Mouse (Mus musculus): ENCODE results near the gene Bola2. TPM values are rescaled to one million over a fixed set of nuclear protein-coding genes. Genes with fewer than 3 reads are reported as not detected.

The Bola2 gene
- polyA plus RNA-seq, 1 experiment from 2014 or later: 208 TPM

GRCm38 (mm10) chr7:126702861-126703756, 7.9 kb downstream of the Bola2 start:
- no peak for DNase-seq (ENCODE audit: low spot score)
- H3K9me3 ChIP-seq: no peaks in the 10 kb centered on the region
- H3K4me1 ChIP-seq (replicated peaks): peaks cover 62% of the 10 kb centered on the region
- peak overlapping the region; percentile 78 for H3K4me3 ChIP-seq
- H3K36me3 ChIP-seq: peaks cover 23% of the 10 kb centered on the region
- WGBS: 87% methylated on average over 12 of the region's 12 CpGs
- H3K27ac ChIP-seq: peak overlapping the region; percentile 90; the same call in 1 of the 2 replicates
- peaks cover 52% of the 10 kb centered on the region for H3K27me3 ChIP-seq (ENCODE audit: insufficient read depth, poor library complexity, severe bottlenecking)

- peaks cover 62% of the 10 kb centered on the region for H3K4me1 ChIP-seq (replicated peaks)
Observed at GRCm38 (mm10) chr7:126703757-126704077, 8.5 kb downstream of the Bola2 start.

GRCm38 (mm10) chr7:126704121-126704980, 9.2 kb downstream of the Bola2 start:
- Histone ChIP-seq H3K36me3 (peaks cover 12% of the 10 kb centered on the region), H3K4me3 (peak overlapping the region; percentile 78), H3K4me1 (replicated peaks) (peaks cover 61% of the 10 kb centered on the region), H3K9me3 (no peaks in the 10 kb centered on the region), H3K27ac (peak overlapping the region; percentile 90), H3K27me3 (ENCODE audit: insufficient read depth, poor library complexity, severe bottlenecking) (peaks cover 52% of the 10 kb centered on the region)
- DNase-seq (ENCODE audit: low spot score): peak; percentile 78
- 3% methylated on average over 39 of the region's 39 CpGs for WGBS

More at GRCm38 (mm10) chr7:126703757-126704077, 8.5 kb downstream of the Bola2 start:
- peaks cover 18% of the 10 kb centered on the region for H3K36me3 ChIP-seq
- H3K9me3 ChIP-seq: no peaks in the 10 kb centered on the region
- peak overlapping the region; percentile 90 for H3K27ac ChIP-seq
- no peak for DNase-seq (ENCODE audit: low spot score)
- peak overlapping the region; percentile 78 for H3K4me3 ChIP-seq
- H3K27me3 ChIP-seq (ENCODE audit: insufficient read depth, poor library complexity, severe bottlenecking): peaks cover 52% of the 10 kb centered on the region
- WGBS: 17% methylated on average over 7 of the region's 7 CpGs

- Histone ChIP-seq H3K36me3 (no peaks in the 10 kb centered on the region), H3K27ac (no peak within 1 kb of the TSS), H3K27me3 (ENCODE audit: insufficient read depth, poor library complexity, severe bottlenecking) (peaks cover 40% of the 10 kb centered on the region), H3K9me3 (no peaks in the 10 kb centered on the region), H3K4me3 (no peak within 1 kb of the TSS), H3K4me1 (replicated peaks) (peaks cover 30% of the 10 kb centered on the region)
- WGBS: 92% methylated on average over 19 of the region's 19 CpGs
- DNase-seq (ENCODE audit: low spot score): no peak
Observed at GRCm38 (mm10) chr7:126707442-126708174, 12.4 kb downstream of the Bola2 start, which contains the start of gene Coro1a. TSS of gene Coro1a (minus strand) at chr7:126707787.

- peaks cover 22% of the 10 kb centered on the region for H3K4me1 ChIP-seq (replicated peaks)
- 87% methylated on average over 10 of the region's 10 CpGs for WGBS
Observed at GRCm38 (mm10) chr7:126708175-126708952, 13.2 kb downstream of the Bola2 start.

GRCm38 (mm10) chr7:126710266-126710665, 15.1 kb downstream of the Bola2 start:
- Histone ChIP-seq H3K36me3 (no peaks in the 10 kb centered on the region), H3K4me1 (replicated peaks) (peaks cover 3% of the 10 kb centered on the region), H3K4me3 (no peak overlapping the region), H3K9me3 (no peaks in the 10 kb centered on the region), H3K27ac (no peak overlapping the region), H3K27me3 (ENCODE audit: insufficient read depth, poor library complexity, severe bottlenecking) (peaks cover 14% of the 10 kb centered on the region)
- WGBS: 66% methylated on average over 4 of the region's 4 CpGs
- no peak for DNase-seq (ENCODE audit: low spot score)

More at GRCm38 (mm10) chr7:126708175-126708952, 13.2 kb downstream of the Bola2 start:
- Histone ChIP-seq H3K9me3 (no peaks in the 10 kb centered on the region), H3K36me3 (no peaks in the 10 kb centered on the region), H3K27me3 (ENCODE audit: insufficient read depth, poor library complexity, severe bottlenecking) (peaks cover 33% of the 10 kb centered on the region), H3K4me3 (no peak overlapping the region), H3K27ac (no peak overlapping the region)
- no peak for DNase-seq (ENCODE audit: low spot score)

- Histone ChIP-seq H3K27me3 (ENCODE audit: insufficient read depth, poor library complexity, severe bottlenecking) (no peaks in the 10 kb centered on the region), H3K27ac (no peak overlapping the region), H3K4me3 (no peak overlapping the region), H3K4me1 (replicated peaks) (no peaks in the 10 kb centered on the region), H3K9me3 (no peaks in the 10 kb centered on the region), H3K36me3 (no peaks in the 10 kb centered on the region)
- no peak for DNase-seq (ENCODE audit: low spot score)
- WGBS: 79% methylated on average over 3 of the region's 3 CpGs
Observed at GRCm38 (mm10) chr7:126711910-126712309, 16.7 kb downstream of the Bola2 start.

GRCm38 (mm10) chr7:126715679-126716078, 20.5 kb downstream of the Bola2 start:
- no peak overlapping the region for H3K27ac ChIP-seq
- no peaks in the 10 kb centered on the region for H3K9me3 ChIP-seq
- WGBS: 81% methylated on average over 4 of the region's 4 CpGs
- H3K4me1 ChIP-seq (replicated peaks): no peaks in the 10 kb centered on the region
- H3K4me3 ChIP-seq: no peak overlapping the region
- no peak for DNase-seq (ENCODE audit: low spot score)
- H3K36me3 ChIP-seq: no peaks in the 10 kb centered on the region
- no peaks in the 10 kb centered on the region for H3K27me3 ChIP-seq (ENCODE audit: insufficient read depth, poor library complexity, severe bottlenecking)

- H3K9me3 ChIP-seq: no peaks in the 10 kb centered on the region
- no peaks in the 10 kb centered on the region for H3K4me1 ChIP-seq (replicated peaks)
- 91% methylated on average over 3 of the region's 3 CpGs for WGBS
- no peak overlapping the region for H3K27ac ChIP-seq
- H3K36me3 ChIP-seq: no peaks in the 10 kb centered on the region
- H3K4me3 ChIP-seq: no peak overlapping the region
- no peak for DNase-seq (ENCODE audit: low spot score)
- no peaks in the 10 kb centered on the region for H3K27me3 ChIP-seq (ENCODE audit: insufficient read depth, poor library complexity, severe bottlenecking)
Observed at GRCm38 (mm10) chr7:126717566-126717965, 22.4 kb downstream of the Bola2 start.

- Histone ChIP-seq H3K4me3 (no peak overlapping the region), H3K9me3 (no peaks in the 10 kb centered on the region), H3K4me1 (replicated peaks) (no peaks in the 10 kb centered on the region), H3K27me3 (ENCODE audit: insufficient read depth, poor library complexity, severe bottlenecking) (no peaks in the 10 kb centered on the region), H3K27ac (no peak overlapping the region), H3K36me3 (no peaks in the 10 kb centered on the region)
- DNase-seq (ENCODE audit: low spot score): no peak
- 89% methylated on average over 5 of the region's 5 CpGs for WGBS
Observed at GRCm38 (mm10) chr7:126718787-126719337, 23.7 kb downstream of the Bola2 start.

- H3K36me3 ChIP-seq: no peaks in the 10 kb centered on the region
- DNase-seq (ENCODE audit: low spot score): no peak
- no peak overlapping the region for H3K27ac ChIP-seq
- no peaks in the 10 kb centered on the region for H3K4me1 ChIP-seq (replicated peaks)
- H3K27me3 ChIP-seq (ENCODE audit: insufficient read depth, poor library complexity, severe bottlenecking): no peaks in the 10 kb centered on the region
- no peaks in the 10 kb centered on the region for H3K9me3 ChIP-seq
- 93% methylated on average over 13 of the region's 13 CpGs for WGBS
- H3K4me3 ChIP-seq: no peak overlapping the region
Observed at GRCm38 (mm10) chr7:126721635-126722034, 26.4 kb downstream of the Bola2 start.

Data from hindbrain, embryonic 10.5 days (tissue).